Mouse (Mus musculus) limb, embryonic 13.5 days (tissue): ENCODE measurements around the gene Rbms3. TPM values are rescaled to one million over a fixed set of nuclear protein-coding genes. Genes with fewer than 3 reads are reported as not detected.

Experiments
- ATAC-seq: fragments of 200-750 bp; cut with Nextera tagmentation; 2 replicates; pipeline ENCODE4 v1.8.0; 2017; ENCODE audit warnings: low read depth, moderate number of reproducible peaks, moderate TSS enrichment; ENCODE audit not compliant: low FRiP score
- H3K27ac ChIP-seq: fragments of 300-500 bp; sonication (generic); 2 replicates; pipeline ENCODE4 v1.5.1; 2015; ENCODE audit warnings: inconsistent platforms, mild to moderate bottlenecking, moderate library complexity
- H3K27me3 ChIP-seq: fragments of 300-500 bp; sonication (generic); 2 replicates; pipeline ENCODE4 v1.6.1; 2015; ENCODE audit warnings: mild to moderate bottlenecking, inconsistent platforms
- H3K36me3 ChIP-seq: fragments of 300-500 bp; sonication (generic); 2 replicates; pipeline ENCODE4 v1.6.1; 2015; ENCODE audit warnings: inconsistent platforms, mild to moderate bottlenecking, moderate library complexity
- H3K4me1 ChIP-seq: fragments of 300-500 bp; sonication (generic); 2 replicates; pipeline ENCODE4 v1.6.1; 2015; ENCODE audit warnings: inconsistent platforms
- H3K4me2 ChIP-seq: fragments of 300-500 bp; sonication (generic); replicated peaks from 2 replicates; pipeline ENCODE4 v1.6.1; 2015; ENCODE audit warnings: inconsistent platforms, mild to moderate bottlenecking, moderate library complexity
- H3K4me3 ChIP-seq: fragments of 300-500 bp; sonication (generic); 2 replicates; pipeline ENCODE4 v1.5.1; 2015; ENCODE audit warnings: moderate library complexity, mild to moderate bottlenecking, inconsistent platforms
- H3K9ac ChIP-seq: fragments of 300-500 bp; sonication (generic); 2 replicates; pipeline ENCODE4 v1.6.1; 2015; ENCODE audit warnings: mild to moderate bottlenecking, inconsistent platforms
- H3K9me3 ChIP-seq: fragments of 300-500 bp; sonication (generic); 2 replicates; pipeline ENCODE4 v1.6.1; 2016; ENCODE audit warnings: inconsistent platforms
- WGBS: fragments of 180-500 bp; shearing (Covaris S2); methylation state at CpG from one replicate; pipeline ENCODE4 v1.1.7; 2015; 5-methylcytosine and 5-hydroxymethylcytosine counted together
- polyA plus RNA-seq: library from polyadenylated mRNA; unstranded; fragments of >200 nt; fragmentation: Nextera tagmentation; extraction: Ambion mirVana; gene quantifications from 2 replicates; pipeline ENCODE4 v1.2.1, GENCODE M21; 2015

The Rbms3 gene
- polyA plus RNA-seq, 1 experiment from 2014 or later = 101 TPM

DNA sequence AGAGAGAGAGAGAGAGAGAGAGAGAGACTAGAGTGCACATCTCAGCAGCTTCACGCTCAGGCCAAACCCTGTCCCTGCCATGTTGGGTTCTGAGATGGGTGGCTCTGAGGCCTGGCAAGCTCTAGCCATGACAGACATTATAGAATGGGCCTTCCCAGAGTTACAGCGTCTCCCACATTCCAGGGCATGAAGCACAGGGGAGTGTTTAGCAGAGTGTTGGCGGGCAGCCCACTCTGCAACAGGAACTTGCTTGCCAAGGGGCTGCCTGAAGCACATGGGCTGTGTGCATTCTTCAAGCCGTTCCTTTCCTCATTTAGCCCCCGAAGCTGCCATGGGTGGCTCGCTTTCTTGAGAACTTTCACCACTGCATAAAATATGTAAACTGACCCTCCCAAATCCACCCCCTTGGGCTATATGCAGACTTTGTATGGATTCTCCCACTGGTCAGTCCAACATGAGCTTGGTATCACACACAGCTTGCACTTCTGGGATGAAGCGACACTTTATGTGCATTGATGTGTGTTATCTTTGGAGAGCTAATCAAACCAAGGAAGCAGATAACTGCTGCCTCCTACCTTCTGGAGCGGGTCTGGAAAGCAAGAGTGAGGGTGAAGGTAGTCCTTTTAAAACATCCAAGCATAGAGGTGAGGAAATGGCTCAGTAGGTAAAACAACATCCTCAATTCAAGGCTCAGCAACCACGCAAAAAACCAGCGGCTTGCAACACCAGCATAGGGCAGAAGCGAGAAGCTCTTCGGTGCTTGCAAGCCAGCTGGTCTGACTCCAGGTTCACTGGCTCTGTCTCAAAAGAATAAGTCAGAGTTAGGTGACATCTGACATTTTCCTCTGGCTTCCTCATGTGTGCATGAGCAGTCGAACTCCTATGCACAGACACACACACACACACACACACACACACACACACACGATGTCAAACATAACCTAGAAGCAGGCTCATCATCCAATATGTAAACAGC, 436.9 kb downstream of the Rbms3 start:
- H3K36me3 ChIP-seq = peaks cover 22% of the 10 kb centered on the region
- H3K9ac ChIP-seq = no peak overlapping the region
- H3K27ac ChIP-seq = peak overlapping the region; percentile 91
- 49% methylated on average over 14 of the region's 14 CpGs for WGBS
- H3K4me2 ChIP-seq = peak overlapping the region; percentile 46
- ATAC-seq = peak; percentile 92
- H3K4me3 ChIP-seq = no peak overlapping the region
- no peaks in the 10 kb centered on the region for H3K27me3 ChIP-seq
- H3K4me1 ChIP-seq = peaks cover 41% of the 10 kb centered on the region
- H3K9me3 ChIP-seq = no peaks in the 10 kb centered on the region

DNA sequence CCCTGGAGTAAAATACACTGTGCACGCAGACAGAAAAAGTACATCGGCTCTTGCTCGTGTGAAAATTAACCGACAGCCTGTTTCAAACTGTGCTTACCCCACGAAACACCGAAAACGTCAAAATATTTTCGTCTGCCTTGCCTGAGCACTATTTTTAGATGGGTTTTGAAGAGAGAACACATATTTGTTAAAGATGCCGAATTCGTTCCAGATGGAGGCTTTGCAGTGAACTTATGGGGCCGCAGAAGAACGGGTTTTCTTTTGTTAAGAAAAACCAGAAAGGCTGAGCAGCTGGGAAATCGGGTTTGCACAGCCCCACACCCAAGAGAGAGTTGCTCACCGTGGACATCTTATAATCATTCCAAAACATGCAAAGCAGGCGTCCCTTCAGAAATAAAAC, 437.6 kb downstream of the Rbms3 start:
- H3K27ac ChIP-seq = peak overlapping the region; percentile 91
- peaks cover 16% of the 10 kb centered on the region for H3K36me3 ChIP-seq
- peak overlapping the region; percentile 46 for H3K4me2 ChIP-seq
- no peaks in the 10 kb centered on the region for H3K27me3 ChIP-seq
- peak; percentile 30 for ATAC-seq
- H3K9me3 ChIP-seq = no peaks in the 10 kb centered on the region
- no peak overlapping the region for H3K9ac ChIP-seq
- H3K4me1 ChIP-seq = peaks cover 46% of the 10 kb centered on the region
- WGBS = 18% methylated on average over 15 of the region's 15 CpGs
- H3K4me3 ChIP-seq = no peak overlapping the region

DNA sequence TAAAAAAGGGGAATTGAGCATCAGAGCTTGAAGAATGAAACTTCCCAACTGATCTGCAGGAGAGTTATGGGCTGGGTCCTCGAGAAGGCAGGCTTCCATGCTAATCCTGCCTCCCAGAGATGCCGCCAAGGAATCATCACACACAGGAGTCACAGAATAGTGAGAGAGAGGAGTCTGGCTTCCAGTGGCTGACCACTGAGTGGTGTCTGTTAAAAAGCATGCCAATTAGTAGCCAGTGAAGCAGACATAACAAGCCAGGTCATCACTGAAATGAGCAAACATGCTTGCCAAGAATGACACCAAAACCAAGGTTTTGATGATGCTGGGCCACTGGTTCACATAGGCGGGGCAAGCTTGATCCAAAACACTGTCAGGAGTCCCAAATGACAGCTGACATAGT, 441.3 kb downstream of the Rbms3 start:
- no peak overlapping the region for H3K4me3 ChIP-seq
- WGBS = 84% methylated on average over 3 of the region's 3 CpGs
- peaks cover 33% of the 10 kb centered on the region for H3K4me1 ChIP-seq
- H3K9ac ChIP-seq = no peak overlapping the region
- no peaks in the 10 kb centered on the region for H3K27me3 ChIP-seq
- no peaks in the 10 kb centered on the region for H3K9me3 ChIP-seq
- peaks cover 7% of the 10 kb centered on the region for H3K36me3 ChIP-seq
- H3K27ac ChIP-seq = no peak overlapping the region
- ATAC-seq = no peak
- H3K4me2 ChIP-seq = no peak overlapping the region

DNA sequence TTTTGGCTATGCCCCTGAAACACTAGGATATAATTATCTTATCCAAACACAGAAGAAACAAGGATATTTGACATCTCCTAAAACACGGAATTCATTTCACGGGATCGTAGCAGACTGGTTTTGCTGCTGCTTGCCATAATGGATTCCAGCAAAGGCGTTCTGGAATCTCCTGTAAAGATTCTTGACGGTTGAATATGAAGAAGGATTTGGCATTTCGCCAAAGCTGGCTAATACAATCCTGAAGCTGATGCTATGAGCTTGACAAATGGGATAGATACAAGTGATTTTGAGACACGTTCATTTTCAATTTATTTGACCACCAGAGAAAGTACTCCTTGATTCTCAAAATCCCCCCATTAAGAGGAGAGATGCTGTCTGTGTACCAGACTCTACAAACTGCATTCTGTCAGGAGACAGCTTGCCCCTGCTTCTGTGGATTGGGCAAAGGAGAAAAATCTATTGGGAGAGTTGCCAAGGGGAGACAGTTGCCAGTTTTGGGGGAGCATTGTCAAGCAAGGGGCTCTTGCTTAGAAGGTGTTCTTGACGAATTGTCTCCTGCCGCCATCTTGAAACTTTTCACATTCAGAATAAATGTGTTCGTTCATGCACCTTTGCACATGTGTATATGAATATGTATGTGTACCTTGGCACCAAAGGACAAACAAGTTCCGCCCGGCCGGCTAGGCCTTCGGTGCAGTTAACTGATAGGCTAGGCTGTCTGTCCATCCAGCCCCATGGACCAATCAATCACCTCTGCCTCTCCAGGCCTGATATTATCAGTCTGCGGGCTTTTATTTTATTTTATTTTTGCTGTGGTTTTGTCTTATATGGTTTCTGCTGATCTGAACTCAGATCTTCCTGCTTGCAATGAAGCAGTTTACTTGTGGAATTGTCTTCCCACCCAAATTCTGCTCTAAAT, 442.3 kb downstream of the Rbms3 start:
- Histone ChIP-seq H3K4me3 (no peak overlapping the region), H3K27ac (no peak overlapping the region), H3K4me1 (peaks cover 25% of the 10 kb centered on the region), H3K36me3 (peaks cover 7% of the 10 kb centered on the region), H3K9ac (no peak overlapping the region), H3K4me2 (no peak overlapping the region), H3K9me3 (no peaks in the 10 kb centered on the region), H3K27me3 (no peaks in the 10 kb centered on the region)
- WGBS = 72% methylated on average over 15 of the region's 15 CpGs
- no peak for ATAC-seq

DNA sequence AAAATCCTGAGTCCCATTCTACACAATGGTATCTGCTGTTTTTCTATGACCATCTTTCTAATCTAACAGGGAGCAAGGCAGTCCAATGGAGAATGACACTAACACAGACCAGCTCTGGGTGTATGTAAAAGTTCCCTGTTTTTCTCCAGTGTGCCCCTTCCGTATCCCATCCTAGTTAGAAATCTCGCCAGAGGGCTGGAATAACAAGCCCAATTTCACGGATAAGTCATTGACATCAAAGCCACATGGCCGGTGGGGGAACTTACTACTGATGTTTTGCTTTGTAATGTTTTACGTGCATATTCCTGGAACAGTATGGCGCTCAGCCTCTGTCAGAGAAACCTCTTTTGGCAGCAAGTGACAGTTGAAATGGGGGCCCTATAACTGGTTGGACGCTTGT, 449.1 kb downstream of the Rbms3 start:
- Histone ChIP-seq H3K4me2 (no peak overlapping the region), H3K36me3 (no peaks in the 10 kb centered on the region), H3K27me3 (no peaks in the 10 kb centered on the region), H3K27ac (no peak overlapping the region), H3K4me1 (peaks cover 42% of the 10 kb centered on the region), H3K9me3 (no peaks in the 10 kb centered on the region), H3K4me3 (no peak overlapping the region), H3K9ac (no peak overlapping the region)
- ATAC-seq = no peak
- 58% methylated on average over 7 of the region's 7 CpGs for WGBS

DNA sequence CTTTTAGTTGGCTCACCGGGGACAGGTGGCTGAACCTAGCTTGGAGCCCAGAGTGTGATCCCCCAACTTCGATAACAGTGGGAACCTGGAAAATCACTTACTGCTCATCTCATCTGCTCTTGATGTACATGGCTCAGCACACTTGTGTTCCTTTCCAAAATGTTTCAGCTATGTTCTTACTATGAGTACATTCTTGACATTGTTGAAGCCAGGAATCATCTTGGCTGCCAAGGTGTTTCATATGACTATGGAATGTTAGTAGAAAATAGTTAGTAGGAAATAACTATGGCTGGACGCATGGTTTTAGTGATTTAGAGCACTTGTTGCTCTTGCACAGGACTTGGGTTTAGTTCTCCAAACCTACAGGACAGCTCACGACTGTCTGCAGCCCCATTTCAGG, 451.3 kb downstream of the Rbms3 start:
- no peaks in the 10 kb centered on the region for H3K9me3 ChIP-seq
- H3K36me3 ChIP-seq = no peaks in the 10 kb centered on the region
- WGBS = 71% methylated on average over 4 of the region's 4 CpGs
- H3K9ac ChIP-seq = no peak overlapping the region
- H3K4me2 ChIP-seq = no peak overlapping the region
- H3K4me3 ChIP-seq = no peak overlapping the region
- no peak for ATAC-seq
- peaks cover 55% of the 10 kb centered on the region for H3K4me1 ChIP-seq
- no peaks in the 10 kb centered on the region for H3K27me3 ChIP-seq
- H3K27ac ChIP-seq = no peak overlapping the region

DNA sequence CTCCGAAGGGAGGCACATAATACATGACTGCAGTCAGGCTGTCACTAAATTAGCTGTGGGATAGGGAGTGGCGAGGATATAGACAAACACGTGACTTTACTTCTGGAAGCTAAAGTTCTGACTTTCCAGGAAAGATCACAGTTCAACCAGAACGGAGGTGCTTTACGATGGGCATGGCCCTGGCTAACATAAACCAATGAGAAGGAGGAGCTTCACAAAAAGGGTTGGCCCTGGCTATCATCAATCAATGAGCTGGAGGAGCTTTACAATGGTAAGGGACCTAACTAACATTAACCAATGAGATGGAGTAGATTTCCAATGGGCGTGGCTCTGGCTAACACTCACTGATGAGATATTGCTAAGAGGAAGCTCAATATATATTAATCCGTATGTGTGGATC, 457.2 kb downstream of the Rbms3 start:
- Histone ChIP-seq H3K9me3 (no peaks in the 10 kb centered on the region), H3K27me3 (no peaks in the 10 kb centered on the region), H3K4me3 (no peak overlapping the region), H3K9ac (no peak overlapping the region), H3K27ac (no peak overlapping the region), H3K4me1 (peaks cover 28% of the 10 kb centered on the region), H3K4me2 (no peak overlapping the region; the same call in 1 of the 2 replicates), H3K36me3 (no peaks in the 10 kb centered on the region)
- ATAC-seq = no peak
- 45% methylated on average over 7 of the region's 7 CpGs for WGBS

DNA sequence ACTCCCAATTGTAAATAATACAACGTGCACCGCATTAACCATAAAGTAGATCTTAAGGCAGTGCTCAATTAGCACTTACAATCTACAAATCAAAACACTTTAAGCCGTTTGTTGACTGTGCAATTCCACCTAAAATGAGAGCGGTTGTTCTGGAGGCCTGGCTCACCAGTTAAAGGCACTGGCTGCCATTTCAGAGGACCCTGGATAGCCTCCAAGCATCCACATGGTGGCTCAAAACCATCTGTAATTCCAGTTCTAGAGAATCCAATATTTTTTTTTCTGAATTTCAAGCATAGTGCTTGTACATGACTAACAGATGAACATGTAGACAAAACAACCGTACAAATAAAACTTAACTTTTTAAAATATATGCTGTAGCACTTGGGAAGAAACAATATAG, 460.5 kb downstream of the Rbms3 start:
- Histone ChIP-seq H3K9me3 (no peaks in the 10 kb centered on the region), H3K9ac (no peak overlapping the region), H3K4me3 (no peak overlapping the region), H3K36me3 (no peaks in the 10 kb centered on the region), H3K4me1 (peaks cover 34% of the 10 kb centered on the region), H3K4me2 (no peak overlapping the region), H3K27me3 (no peaks in the 10 kb centered on the region), H3K27ac (no peak overlapping the region)
- ATAC-seq = no peak
- 90% methylated on average over 5 of the region's 5 CpGs for WGBS

DNA sequence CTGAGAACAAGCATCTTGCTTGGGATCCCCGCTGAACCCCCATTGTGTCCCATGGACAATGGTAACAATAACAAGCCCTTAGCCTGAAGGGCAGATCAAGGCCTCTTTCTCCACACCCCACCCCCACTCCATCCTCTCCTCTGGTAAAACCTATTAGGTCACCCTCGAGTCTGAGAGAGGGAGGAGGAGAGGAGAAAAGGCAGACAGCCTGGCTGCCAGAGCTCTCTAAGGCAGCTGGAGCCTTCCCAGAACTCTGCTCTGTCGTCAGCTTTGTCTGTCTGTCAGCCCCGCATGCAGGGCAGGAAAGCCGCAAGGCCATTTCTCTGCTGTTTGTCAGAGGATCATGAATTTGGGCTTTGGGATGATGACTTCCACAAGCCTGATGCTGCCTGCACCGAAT, 466.6 kb downstream of the Rbms3 start:
- no peak for ATAC-seq
- Histone ChIP-seq H3K27ac (0 out of 2 replicates have a peak overlapping the region, but pooled peaks have one; percentile 0), H3K36me3 (no peaks in the 10 kb centered on the region), H3K4me2 (0 out of 2 replicates have a peak overlapping the region, but pooled peaks have one; percentile 22), H3K4me1 (peaks cover 54% of the 10 kb centered on the region), H3K9me3 (no peaks in the 10 kb centered on the region), H3K9ac (no peak overlapping the region), H3K27me3 (no peaks in the 10 kb centered on the region), H3K4me3 (no peak overlapping the region)
- 27% methylated on average over 6 of the region's 6 CpGs for WGBS

DNA sequence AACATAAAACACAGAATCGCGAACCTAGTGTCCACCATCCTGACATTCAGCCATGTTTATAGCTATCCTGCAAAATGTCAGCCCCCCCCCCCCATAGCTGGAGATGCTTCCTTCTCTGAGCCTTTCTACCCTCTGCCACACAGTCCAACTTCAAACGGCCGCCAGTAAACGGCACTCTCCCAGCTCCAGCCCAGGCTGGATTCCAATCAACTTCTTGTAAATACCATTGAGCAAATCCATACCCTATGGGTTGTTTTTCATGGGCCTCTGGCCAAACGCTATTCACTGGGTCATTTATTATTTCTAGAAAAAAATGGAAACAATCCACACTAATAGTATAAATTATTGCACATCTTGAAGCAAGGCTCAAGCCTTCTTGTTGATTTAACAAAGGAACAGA, 468.6 kb downstream of the Rbms3 start:
- H3K4me1 ChIP-seq = peaks cover 58% of the 10 kb centered on the region
- WGBS = 16% methylated on average over 6 of the region's 6 CpGs
- no peak overlapping the region for H3K4me3 ChIP-seq
- peak; percentile 46; the same call in 1 of the 2 replicates for ATAC-seq
- H3K9me3 ChIP-seq = no peaks in the 10 kb centered on the region
- peaks cover 6% of the 10 kb centered on the region; the same call in 1 of the 2 replicates for H3K36me3 ChIP-seq
- H3K27me3 ChIP-seq = no peaks in the 10 kb centered on the region
- no peak overlapping the region for H3K4me2 ChIP-seq
- peak overlapping the region; percentile 63; the same call in 1 of the 2 replicates for H3K27ac ChIP-seq
- no peak overlapping the region for H3K9ac ChIP-seq

DNA sequence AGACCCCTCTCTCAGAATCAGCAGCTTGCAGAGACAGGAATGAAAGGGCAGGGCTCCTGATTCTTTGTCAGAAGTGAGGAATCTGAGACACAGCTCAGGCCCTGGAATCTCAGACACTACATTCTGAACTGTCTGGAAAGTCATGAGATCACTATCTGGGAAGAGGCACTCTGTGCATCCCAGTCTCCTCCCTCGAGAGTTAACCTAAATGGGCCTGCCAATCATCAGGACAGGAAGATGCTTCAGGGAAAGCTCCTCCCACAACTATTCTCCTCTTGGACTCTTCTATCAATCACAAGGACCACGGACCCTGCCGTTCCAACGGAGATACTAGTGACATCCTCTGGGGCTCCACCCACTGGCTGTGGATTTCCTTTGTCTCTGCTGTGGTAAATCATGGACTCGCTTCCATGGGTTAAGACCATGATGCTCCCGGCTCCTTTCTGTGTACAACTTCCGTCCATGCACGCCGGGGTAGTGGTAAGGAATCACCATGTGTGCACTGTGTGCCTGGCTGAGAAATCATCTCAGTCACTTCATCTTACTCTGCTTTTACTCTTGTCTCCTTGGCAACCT, 473.3 kb downstream of the Rbms3 start:
- no peak overlapping the region for H3K4me2 ChIP-seq
- 86% methylated on average over 9 of the region's 9 CpGs for WGBS
- H3K4me3 ChIP-seq = no peak overlapping the region
- H3K4me1 ChIP-seq = peaks cover 54% of the 10 kb centered on the region
- no peak overlapping the region for H3K9ac ChIP-seq
- H3K36me3 ChIP-seq = peaks cover 6% of the 10 kb centered on the region; the same call in 1 of the 2 replicates
- H3K27ac ChIP-seq = 0 out of 2 replicates have a peak overlapping the region, but pooled peaks have one; percentile 11
- H3K9me3 ChIP-seq = no peaks in the 10 kb centered on the region
- H3K27me3 ChIP-seq = no peaks in the 10 kb centered on the region
- no peak for ATAC-seq
